Mouse (Mus musculus): Measurements from ENCODE around the gene Fam19a1. TPM values are rescaled to one million over a fixed set of nuclear protein-coding genes. Genes with fewer than 3 reads are reported as not detected.

Gene Fam19a1
- polyA plus RNA-seq (2012; rRNA removed): not detected in 2 replicates
- not detected in 2 replicates for polyA plus RNA-seq (2014; fragmentation: Nextera tagmentation; extraction: Ambion mirVana)

DNA sequence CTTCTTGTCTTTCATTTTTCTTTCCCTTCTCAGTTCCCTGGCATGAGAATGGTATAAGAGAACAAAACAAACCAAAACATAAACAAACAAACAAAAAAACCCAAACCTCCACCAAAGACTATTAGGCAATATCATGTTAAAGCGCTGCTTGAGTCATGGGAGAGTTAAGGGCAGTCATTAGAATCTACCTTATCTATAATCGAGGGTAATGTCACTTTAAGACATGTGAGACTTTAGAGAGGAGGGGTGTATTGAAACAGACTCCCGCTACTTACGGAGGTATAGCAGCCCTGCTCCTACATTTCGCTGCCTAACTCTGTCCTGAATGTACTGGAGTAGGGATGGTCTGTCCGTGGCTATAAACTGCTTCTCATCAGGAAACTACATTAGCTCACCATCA is at the start of gene Fam19a1:
TSS of gene Fam19a1 (plus strand) at position 301 of the 400 bp plus-strand sequence.
- Histone ChIP-seq H3K9me3 (ENCODE audit: control insufficient read depth, low read length) (no peaks in the 10 kb centered on the region), H3K4me3 (ENCODE audit: insufficient read depth in 1 of 2, low read depth in 2 of 2, low read length in 2 of 2) (no peak within 1 kb of the TSS), H3K27ac (no peak within 1 kb of the TSS), H3K4me1 (replicated peaks; ENCODE audit: control insufficient read depth in 2 of 2, insufficient read depth in 2 of 2, low read length in 1 of 2) (no peaks in the 10 kb centered on the region), H3K4me2 (ENCODE audit: low read depth) (no peak within 1 kb of the TSS), H3K9ac (replicated peaks) (no peak within 1 kb of the TSS), H3K36me3 (replicated peaks; ENCODE audit: control insufficient read depth, insufficient read depth, low read depth) (no peaks in the 10 kb centered on the region), H3K27me3 (ENCODE audit: control insufficient read depth, insufficient read depth, low read length) (no peaks in the 10 kb centered on the region; the same call in 1 of the 2 replicates)
- ATAC-seq (ENCODE audit: insufficient read depth) (no peak), DNase-seq (ENCODE audit: low read depth in 3 of 3, low spot score in 3 of 3) (no peak)
- WGBS (ENCODE audit: insufficient replicate concordance): 26% methylated on average over 6 of the region's 6 CpGs
- TF ChIP-seq EP300 (IDR thresholded peaks at IDR 0.05; ENCODE audit: low read depth): no peak
- TF ChIP-seq CTCF (IDR thresholded peaks at IDR 0.05; ENCODE audit: low read depth): no peak

GRCm38 (mm10) chr6:96071080-96071479 is 41.9 kb upstream of the Fam19a1 start:
- no peak overlapping the region for H3K9ac ChIP-seq (replicated peaks)
- no peak overlapping the region for H3K27ac ChIP-seq
- TF ChIP-seq EP300 (IDR thresholded peaks at IDR 0.05; ENCODE audit: low read depth) (no peak), CTCF (IDR thresholded peaks at IDR 0.05; ENCODE audit: low read depth) (no peak)
- 35% methylated on average over 4 of the region's 4 CpGs for WGBS (ENCODE audit: insufficient replicate concordance)
- H3K4me2 ChIP-seq (ENCODE audit: low read depth): no peak overlapping the region
- DNase-seq (ENCODE audit: low read depth in 3 of 3, low spot score in 3 of 3) (no peak), ATAC-seq (ENCODE audit: insufficient read depth) (no peak)
- no peaks in the 10 kb centered on the region for H3K36me3 ChIP-seq (replicated peaks; ENCODE audit: control insufficient read depth, insufficient read depth, low read depth)
- no peaks in the 10 kb centered on the region for H3K4me1 ChIP-seq (replicated peaks; ENCODE audit: control insufficient read depth in 2 of 2, insufficient read depth in 2 of 2, low read length in 1 of 2)
- H3K4me3 ChIP-seq (ENCODE audit: insufficient read depth in 1 of 2, low read depth in 2 of 2, low read length in 2 of 2): no peak overlapping the region
- no peaks in the 10 kb centered on the region for H3K27me3 ChIP-seq (ENCODE audit: control insufficient read depth, insufficient read depth, low read length)
- H3K9me3 ChIP-seq (ENCODE audit: control insufficient read depth, low read length): no peaks in the 10 kb centered on the region

DNA sequence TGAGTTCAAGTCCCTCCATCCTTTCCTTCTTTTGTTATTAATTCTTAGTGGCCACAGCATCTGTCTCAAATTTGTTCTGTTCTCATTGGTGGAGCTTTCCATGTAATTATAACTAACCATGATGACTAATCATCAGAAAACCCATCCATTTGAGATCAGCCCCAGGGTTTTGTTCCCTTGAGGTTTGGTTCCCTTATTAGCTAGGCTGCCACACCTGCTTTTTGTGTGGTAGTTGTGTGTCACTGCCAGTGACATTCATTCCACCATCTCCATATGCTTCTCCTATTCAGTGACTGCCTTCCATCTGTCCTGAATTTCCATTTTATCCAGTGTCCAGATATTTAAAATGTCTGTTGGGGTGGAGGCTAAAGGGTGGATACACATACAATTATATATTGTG is 41.4 kb upstream of the Fam19a1 start:
- no peak for DNase-seq (ENCODE audit: low read depth in 3 of 3, low spot score in 3 of 3)
- H3K9ac ChIP-seq (replicated peaks): no peak overlapping the region
- H3K27ac ChIP-seq: no peak overlapping the region
- TF ChIP-seq CTCF (IDR thresholded peaks at IDR 0.05; ENCODE audit: low read depth): no peak
- TF ChIP-seq EP300 (IDR thresholded peaks at IDR 0.05; ENCODE audit: low read depth): no peak
- H3K27me3 ChIP-seq (ENCODE audit: control insufficient read depth, insufficient read depth, low read length): no peaks in the 10 kb centered on the region
- no peak for ATAC-seq (ENCODE audit: insufficient read depth)
- no peaks in the 10 kb centered on the region for H3K36me3 ChIP-seq (replicated peaks; ENCODE audit: control insufficient read depth, insufficient read depth, low read depth)
- H3K4me2 ChIP-seq (ENCODE audit: low read depth): no peak overlapping the region
- H3K4me1 ChIP-seq (replicated peaks; ENCODE audit: control insufficient read depth in 2 of 2, insufficient read depth in 2 of 2, low read length in 1 of 2): no peaks in the 10 kb centered on the region
- no peak overlapping the region for H3K4me3 ChIP-seq (ENCODE audit: insufficient read depth in 1 of 2, low read depth in 2 of 2, low read length in 2 of 2)
- H3K9me3 ChIP-seq (ENCODE audit: control insufficient read depth, low read length): no peaks in the 10 kb centered on the region

- ATAC-seq (ENCODE audit: insufficient read depth): no peak
- no peak for TF ChIP-seq EP300 (IDR thresholded peaks at IDR 0.05; ENCODE audit: low read depth)
- no peak for TF ChIP-seq CTCF (IDR thresholded peaks at IDR 0.05; ENCODE audit: low read depth)
- no peak overlapping the region for H3K27ac ChIP-seq
- no peaks in the 10 kb centered on the region for H3K27me3 ChIP-seq (ENCODE audit: control insufficient read depth, insufficient read depth, low read length)
- 64% methylated on average over 6 of the region's 6 CpGs for WGBS (ENCODE audit: insufficient replicate concordance)
- H3K4me3 ChIP-seq (ENCODE audit: insufficient read depth in 1 of 2, low read depth in 2 of 2, low read length in 2 of 2): no peak overlapping the region
- H3K36me3 ChIP-seq (replicated peaks; ENCODE audit: control insufficient read depth, insufficient read depth, low read depth): no peaks in the 10 kb centered on the region
- H3K4me2 ChIP-seq (ENCODE audit: low read depth): no peak overlapping the region
- H3K4me1 ChIP-seq (replicated peaks; ENCODE audit: control insufficient read depth in 2 of 2, insufficient read depth in 2 of 2, low read length in 1 of 2): no peaks in the 10 kb centered on the region
- no peak for DNase-seq (ENCODE audit: low read depth in 3 of 3, low spot score in 3 of 3)
- no peaks in the 10 kb centered on the region for H3K9me3 ChIP-seq (ENCODE audit: control insufficient read depth, low read length)
- no peak overlapping the region for H3K9ac ChIP-seq (replicated peaks)
Observed at GRCm38 (mm10) chr6:96089961-96090360, 23.0 kb upstream of the Fam19a1 start.

DNA sequence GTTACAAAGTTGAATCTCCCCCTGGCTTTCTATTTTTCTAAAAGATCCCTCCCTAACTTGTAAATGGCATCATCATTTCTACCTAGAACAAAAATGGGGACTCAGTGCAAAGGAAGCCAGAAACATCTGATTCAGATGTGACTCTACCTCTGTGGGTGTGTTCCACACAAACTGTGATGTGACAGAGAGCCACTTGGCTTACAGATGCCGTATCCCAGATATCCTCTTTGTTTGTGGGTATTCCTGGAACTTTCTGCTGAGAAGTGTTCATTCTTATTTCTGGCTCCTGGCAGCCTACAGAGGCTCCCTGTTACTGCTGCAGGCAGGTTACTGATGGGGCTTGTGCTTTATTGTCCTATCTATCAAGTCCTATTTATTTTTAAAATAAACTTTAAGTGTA is 19.2 kb upstream of the Fam19a1 start:
- Histone ChIP-seq H3K27me3 (ENCODE audit: control insufficient read depth, insufficient read depth, low read length) (no peaks in the 10 kb centered on the region), H3K4me3 (ENCODE audit: insufficient read depth in 1 of 2, low read depth in 2 of 2, low read length in 2 of 2) (no peak overlapping the region), H3K4me1 (replicated peaks; ENCODE audit: control insufficient read depth in 2 of 2, insufficient read depth in 2 of 2, low read length in 1 of 2) (no peaks in the 10 kb centered on the region), H3K36me3 (replicated peaks; ENCODE audit: control insufficient read depth, insufficient read depth, low read depth) (no peaks in the 10 kb centered on the region), H3K4me2 (ENCODE audit: low read depth) (no peak overlapping the region), H3K27ac (no peak overlapping the region), H3K9ac (replicated peaks) (no peak overlapping the region), H3K9me3 (ENCODE audit: control insufficient read depth, low read length) (no peaks in the 10 kb centered on the region)
- TF ChIP-seq EP300 (IDR thresholded peaks at IDR 0.05; ENCODE audit: low read depth): no peak
- TF ChIP-seq CTCF (IDR thresholded peaks at IDR 0.05; ENCODE audit: low read depth): no peak
- ATAC-seq (ENCODE audit: insufficient read depth) (no peak), DNase-seq (ENCODE audit: low read depth in 3 of 3, low spot score in 3 of 3) (no peak)
- WGBS (ENCODE audit: insufficient replicate concordance): 48% methylated on average over 1 of the region's 1 CpGs
